Mouse (Mus musculus) thymus, adult 2 months (tissue): Measurements from ENCODE around the gene Slc44a3. TPM values are rescaled to one million over a fixed set of nuclear protein-coding genes. Genes with fewer than 3 reads are reported as not detected.

Experiments used
- DNase-seq: peaks from one replicate; pipeline ENCODE4 v3.0.0; 2021
- H3K27ac ChIP-seq: fragments of 200-500 bp; 2 replicates; pipeline ENCODE4 v1.5.1; 2012; ENCODE audit warnings: low read length, control low read depth; ENCODE audit not compliant: control insufficient read depth, insufficient read depth
- H3K27me3 ChIP-seq: fragments of 200-500 bp; 2 replicates; pipeline ENCODE4 v1.6.1; 2012; ENCODE audit warnings: mild to moderate bottlenecking, low read length, moderate library complexity, mixed read lengths; ENCODE audit not compliant: control insufficient read depth, insufficient read depth
- H3K36me3 ChIP-seq: fragments of 200-500 bp; 2 replicates; pipeline ENCODE4 v1.6.1; 2012; ENCODE audit warnings: mild to moderate bottlenecking, low read length, moderate library complexity; ENCODE audit not compliant: control insufficient read depth, insufficient read depth
- H3K4me1 ChIP-seq: fragments of 200-500 bp; replicated peaks from 2 replicates; pipeline ENCODE4 v1.6.1; 2012; ENCODE audit warnings: low read length; ENCODE audit not compliant: control insufficient read depth, insufficient read depth
- H3K4me3 ChIP-seq: fragments of 200-500 bp; 2 replicates; pipeline ENCODE4 v1.5.1; 2012; ENCODE audit warnings: mild to moderate bottlenecking, low read length, control low read depth, moderate library complexity; ENCODE audit not compliant: control insufficient read depth, insufficient read depth
- CTCF ChIP-seq: fragments of 200-500 bp; IDR thresholded peaks from 2 replicates; pipeline ENCODE4 v1.5.1; 2012; ENCODE audit warnings: mild to moderate bottlenecking, control low read depth, low read length, moderate library complexity, borderline replicate concordance; ENCODE audit not compliant: control insufficient read depth, poor library complexity, insufficient read depth; ENCODE audit errors: extremely low read depth
- POLR2A ChIP-seq: fragments of 200-500 bp; IDR thresholded peaks from 2 replicates; pipeline ENCODE4 v1.6.1; 2012; ENCODE audit warnings: mild to moderate bottlenecking, low read length, control low read depth, moderate library complexity; ENCODE audit not compliant: control insufficient read depth, poor library complexity, insufficient read depth; ENCODE audit errors: extremely low read depth
- WGBS: fragments of 180-500 bp; shearing (Covaris S2); methylation state at CpG from one replicate; pipeline ENCODE4 v1.1.7; 2018; 5-methylcytosine and 5-hydroxymethylcytosine counted together
- polyA plus RNA-seq: library from polyadenylated mRNA; depleted of rRNA; stranded (reverse); fragments of >200 nt; gene quantifications from 2 replicates; pipeline ENCODE4 v1.2.3, GENCODE M21; 2012

Slc44a3 gene
- polyA plus RNA-seq, 1 experiment = 0.82 TPM

- peaks cover 7% of the 10 kb centered on the region; the same call in 1 of the 2 replicates for H3K4me1 ChIP-seq
- peaks cover 45% of the 10 kb centered on the region for H3K36me3 ChIP-seq
- H3K4me3 ChIP-seq = no peak overlapping the region
- no peak for DNase-seq
- no peak for TF ChIP-seq CTCF
- no peak for TF ChIP-seq POLR2A
- WGBS = 96% methylated on average over 10 of the region's 10 CpGs
- H3K27ac ChIP-seq = no peak overlapping the region
- no peaks in the 10 kb centered on the region for H3K27me3 ChIP-seq
Measured at GRCm38 (mm10) chr3:121451404-121451803, 80.8 kb downstream of the Slc44a3 start.

- Histone ChIP-seq H3K36me3 (peaks cover 27% of the 10 kb centered on the region), H3K4me3 (no peak overlapping the region), H3K27me3 (no peaks in the 10 kb centered on the region), H3K27ac (no peak overlapping the region), H3K4me1 (peaks cover 15% of the 10 kb centered on the region)
- TF ChIP-seq POLR2A = no peak
- TF ChIP-seq CTCF = no peak
- DNase-seq = no peak
- WGBS = 91% methylated on average over 8 of the region's 8 CpGs
Measured at GRCm38 (mm10) chr3:121449527-121449926, 82.7 kb downstream of the Slc44a3 start.

GRCm38 (mm10) chr3:121448606-121449005 is 83.6 kb downstream of the Slc44a3 start:
- no peak overlapping the region for H3K4me3 ChIP-seq
- WGBS = 93% methylated on average over 8 of the region's 8 CpGs
- no peak for TF ChIP-seq CTCF
- no peak for TF ChIP-seq POLR2A
- H3K36me3 ChIP-seq = peaks cover 24% of the 10 kb centered on the region
- no peak overlapping the region for H3K27ac ChIP-seq
- no peaks in the 10 kb centered on the region for H3K27me3 ChIP-seq
- peaks cover 22% of the 10 kb centered on the region for H3K4me1 ChIP-seq
- DNase-seq = no peak

DNA sequence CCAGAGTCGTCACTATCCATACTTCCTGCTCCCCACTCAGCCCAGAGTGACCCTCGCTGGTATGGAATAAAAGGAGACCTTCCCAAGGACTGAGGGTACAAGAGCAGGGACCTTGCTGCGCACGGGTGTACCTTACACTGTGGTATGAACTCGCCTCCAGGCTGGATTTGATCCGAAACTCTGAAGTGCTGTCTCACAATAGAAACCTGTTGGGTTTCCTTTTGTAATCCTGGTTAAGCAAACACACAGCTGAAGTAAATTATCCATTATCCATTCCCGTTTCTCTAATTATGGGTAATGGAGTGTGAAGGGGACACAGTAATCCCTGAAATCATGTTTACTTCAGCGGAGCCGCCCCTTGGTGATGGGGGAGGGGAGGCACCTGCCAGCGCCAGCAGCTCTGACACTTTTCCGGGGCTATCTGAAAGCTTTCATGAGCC is 84.2 kb downstream of the Slc44a3 start:
- 87% methylated on average over 11 of the region's 11 CpGs for WGBS
- peaks cover 25% of the 10 kb centered on the region for H3K4me1 ChIP-seq
- H3K27me3 ChIP-seq = no peaks in the 10 kb centered on the region
- DNase-seq = no peak
- peaks cover 24% of the 10 kb centered on the region for H3K36me3 ChIP-seq
- no peak overlapping the region for H3K4me3 ChIP-seq
- TF ChIP-seq POLR2A (no peak), CTCF (no peak)
- no peak overlapping the region for H3K27ac ChIP-seq

GRCm38 (mm10) chr3:121446454-121446853 is 85.8 kb downstream of the Slc44a3 start:
- no peak for TF ChIP-seq POLR2A
- TF ChIP-seq CTCF = no peak
- H3K27ac ChIP-seq = no peak overlapping the region
- no peaks in the 10 kb centered on the region for H3K27me3 ChIP-seq
- H3K4me3 ChIP-seq = no peak overlapping the region
- DNase-seq = no peak
- peaks cover 8% of the 10 kb centered on the region for H3K36me3 ChIP-seq
- WGBS = 92% methylated on average over 8 of the region's 8 CpGs
- peaks cover 34% of the 10 kb centered on the region for H3K4me1 ChIP-seq

- H3K27me3 ChIP-seq = no peaks in the 10 kb centered on the region
- TF ChIP-seq CTCF = no peak
- H3K36me3 ChIP-seq = no peaks in the 10 kb centered on the region
- H3K4me3 ChIP-seq = no peak overlapping the region
- no peak for DNase-seq
- H3K27ac ChIP-seq = no peak overlapping the region
- H3K4me1 ChIP-seq = peaks cover 33% of the 10 kb centered on the region
- WGBS = 86% methylated on average over 6 of the region's 6 CpGs
Measured at GRCm38 (mm10) chr3:121444414-121444813, 87.8 kb downstream of the Slc44a3 start.

GRCm38 (mm10) chr3:121443861-121444271 is 88.3 kb downstream of the Slc44a3 start:
- H3K36me3 ChIP-seq = no peaks in the 10 kb centered on the region
- no peak overlapping the region for H3K4me3 ChIP-seq
- H3K27ac ChIP-seq = no peak overlapping the region; the same call in 1 of the 2 replicates
- TF ChIP-seq POLR2A (no peak), CTCF (no peak)
- WGBS = 4% methylated on average over 4 of the region's 4 CpGs
- DNase-seq = peak; percentile 15
- peaks cover 36% of the 10 kb centered on the region for H3K4me1 ChIP-seq
- H3K27me3 ChIP-seq = no peaks in the 10 kb centered on the region
